Mouse (Mus musculus): ENCODE results near the gene Rarres2. TPM values are rescaled to one million over a fixed set of nuclear protein-coding genes. Genes with fewer than 3 reads are reported as not detected.

Gene Rarres2
- 66.8 and 80.3 TPM in 2 replicates for polyA plus RNA-seq (2015; fragmentation: Nextera tagmentation; extraction: Ambion mirVana)

GRCm38 (mm10) chr6:48572572-48573061, at the start of gene Rarres2:
TSS of gene Rarres2 (minus strand) at chr6:48572789.
- Histone ChIP-seq H3K36me3 (ENCODE audit: insufficient read depth, low read length) (no peaks in the 10 kb centered on the region), H3K4me2 (ENCODE audit: low read length) (peak within 1 kb of the TSS; percentile 43), H3K9me3 (replicated peaks; ENCODE audit: low read length) (no peaks in the 10 kb centered on the region), H3K27ac (peak within 1 kb of the TSS; percentile 51), H3K4me1 (replicated peaks; ENCODE audit: insufficient read depth, low read length) (peaks cover 26% of the 10 kb centered on the region), H3K27me3 (ENCODE audit: insufficient read depth, low read length) (no peaks in the 10 kb centered on the region), H3K4me3 (replicated peaks; ENCODE audit: low read depth, low read length) (peak within 1 kb of the TSS; percentile 9; the same call in 1 of the 2 replicates), H3K9ac (ENCODE audit: low read depth, low read length) (peak within 1 kb of the TSS; percentile 25)
- TF ChIP-seq CTCF (IDR thresholded peaks at IDR 0.05; ENCODE audit: low read depth) = no peak
- WGBS = 22% methylated on average over 6 of the region's 6 CpGs
- ATAC-seq (replicated peaks; ENCODE audit: low FRiP score, low read depth) = peak; percentile 37; the same call in 1 of the 2 replicates
- peak; percentile 85 for DNase-seq (ENCODE audit: low spot score)

GRCm38 (mm10) chr6:48620031-48620430, 47.4 kb upstream of the Rarres2 start:
- Histone ChIP-seq H3K27ac (no peak overlapping the region), H3K9ac (ENCODE audit: low read depth, low read length) (no peak overlapping the region), H3K4me1 (replicated peaks; ENCODE audit: insufficient read depth, low read length) (no peaks in the 10 kb centered on the region), H3K4me2 (ENCODE audit: low read length) (no peak overlapping the region), H3K27me3 (ENCODE audit: insufficient read depth, low read length) (no peaks in the 10 kb centered on the region), H3K36me3 (ENCODE audit: insufficient read depth, low read length) (peaks cover 16% of the 10 kb centered on the region), H3K4me3 (replicated peaks; ENCODE audit: low read depth, low read length) (no peak overlapping the region), H3K9me3 (replicated peaks; ENCODE audit: low read length) (no peaks in the 10 kb centered on the region)
- ATAC-seq (replicated peaks; ENCODE audit: low FRiP score, low read depth) = no peak
- TF ChIP-seq CTCF (IDR thresholded peaks at IDR 0.05; ENCODE audit: low read depth) = no peak
- no peak for DNase-seq (ENCODE audit: low spot score)
- 97% methylated on average over 30 of the region's 30 CpGs for WGBS

- no peaks in the 10 kb centered on the region for H3K9me3 ChIP-seq (replicated peaks; ENCODE audit: low read length)
- H3K4me2 ChIP-seq (ENCODE audit: low read length) = no peak overlapping the region
- 93% methylated on average over 5 of the region's 5 CpGs for WGBS
- peaks cover 22% of the 10 kb centered on the region for H3K36me3 ChIP-seq (ENCODE audit: insufficient read depth, low read length)
- H3K4me1 ChIP-seq (replicated peaks; ENCODE audit: insufficient read depth, low read length) = no peaks in the 10 kb centered on the region
- no peak for TF ChIP-seq CTCF (IDR thresholded peaks at IDR 0.05; ENCODE audit: low read depth)
- H3K27ac ChIP-seq = no peak overlapping the region
- DNase-seq (ENCODE audit: low spot score) (no peak), ATAC-seq (replicated peaks; ENCODE audit: low FRiP score, low read depth) (no peak)
- H3K27me3 ChIP-seq (ENCODE audit: insufficient read depth, low read length) = no peaks in the 10 kb centered on the region
- H3K4me3 ChIP-seq (replicated peaks; ENCODE audit: low read depth, low read length) = no peak overlapping the region
- no peak overlapping the region for H3K9ac ChIP-seq (ENCODE audit: low read depth, low read length)
Measured at GRCm38 (mm10) chr6:48614756-48615155, 42.2 kb upstream of the Rarres2 start.

GRCm38 (mm10) chr6:48613464-48613863, 40.9 kb upstream of the Rarres2 start:
- Histone ChIP-seq H3K36me3 (ENCODE audit: insufficient read depth, low read length) (peaks cover 15% of the 10 kb centered on the region; the same call in 1 of the 2 replicates), H3K27ac (no peak overlapping the region), H3K9me3 (replicated peaks; ENCODE audit: low read length) (no peaks in the 10 kb centered on the region), H3K4me3 (replicated peaks; ENCODE audit: low read depth, low read length) (no peak overlapping the region), H3K4me1 (replicated peaks; ENCODE audit: insufficient read depth, low read length) (no peaks in the 10 kb centered on the region), H3K9ac (ENCODE audit: low read depth, low read length) (no peak overlapping the region), H3K27me3 (ENCODE audit: insufficient read depth, low read length) (no peaks in the 10 kb centered on the region), H3K4me2 (ENCODE audit: low read length) (no peak overlapping the region)
- ATAC-seq (replicated peaks; ENCODE audit: low FRiP score, low read depth) (no peak), DNase-seq (ENCODE audit: low spot score) (no peak)
- no peak for TF ChIP-seq CTCF (IDR thresholded peaks at IDR 0.05; ENCODE audit: low read depth)
- WGBS = 89% methylated on average over 4 of the region's 4 CpGs

- H3K9me3 ChIP-seq (replicated peaks; ENCODE audit: low read length) = no peaks in the 10 kb centered on the region
- H3K4me1 ChIP-seq (replicated peaks; ENCODE audit: insufficient read depth, low read length) = no peaks in the 10 kb centered on the region
- no peaks in the 10 kb centered on the region for H3K27me3 ChIP-seq (ENCODE audit: insufficient read depth, low read length)
- H3K4me2 ChIP-seq (ENCODE audit: low read length) = no peak overlapping the region
- no peak overlapping the region for H3K27ac ChIP-seq
- TF ChIP-seq CTCF (IDR thresholded peaks at IDR 0.05; ENCODE audit: low read depth) = peak; percentile 19; the same call in 1 of the 2 replicates
- DNase-seq (ENCODE audit: low spot score) (no peak), ATAC-seq (replicated peaks; ENCODE audit: low FRiP score, low read depth) (no peak)
- WGBS = 87% methylated on average over 3 of the region's 3 CpGs
- H3K4me3 ChIP-seq (replicated peaks; ENCODE audit: low read depth, low read length) = no peak overlapping the region
- H3K36me3 ChIP-seq (ENCODE audit: insufficient read depth, low read length) = peaks cover 15% of the 10 kb centered on the region; the same call in 1 of the 2 replicates
- no peak overlapping the region for H3K9ac ChIP-seq (ENCODE audit: low read depth, low read length)
Measured at GRCm38 (mm10) chr6:48610657-48611056, 38.1 kb upstream of the Rarres2 start.

GRCm38 (mm10) chr6:48609512-48609911, 36.9 kb upstream of the Rarres2 start:
- Histone ChIP-seq H3K4me2 (ENCODE audit: low read length) (no peak overlapping the region), H3K9me3 (replicated peaks; ENCODE audit: low read length) (no peaks in the 10 kb centered on the region), H3K27me3 (ENCODE audit: insufficient read depth, low read length) (no peaks in the 10 kb centered on the region), H3K4me3 (replicated peaks; ENCODE audit: low read depth, low read length) (no peak overlapping the region), H3K36me3 (ENCODE audit: insufficient read depth, low read length) (peaks cover 13% of the 10 kb centered on the region; the same call in 1 of the 2 replicates), H3K4me1 (replicated peaks; ENCODE audit: insufficient read depth, low read length) (no peaks in the 10 kb centered on the region), H3K9ac (ENCODE audit: low read depth, low read length) (no peak overlapping the region), H3K27ac (no peak overlapping the region)
- WGBS = 70% methylated on average over 7 of the region's 7 CpGs
- DNase-seq (ENCODE audit: low spot score) = no peak
- no peak for ATAC-seq (replicated peaks; ENCODE audit: low FRiP score, low read depth)
- no peak for TF ChIP-seq CTCF (IDR thresholded peaks at IDR 0.05; ENCODE audit: low read depth)

- H3K4me2 ChIP-seq (ENCODE audit: low read length) = no peak overlapping the region
- H3K4me3 ChIP-seq (replicated peaks; ENCODE audit: low read depth, low read length) = no peak overlapping the region
- no peak overlapping the region for H3K9ac ChIP-seq (ENCODE audit: low read depth, low read length)
- DNase-seq (ENCODE audit: low spot score) = no peak
- peaks cover 2% of the 10 kb centered on the region; the same call in 1 of the 2 replicates for H3K36me3 ChIP-seq (ENCODE audit: insufficient read depth, low read length)
- TF ChIP-seq CTCF (IDR thresholded peaks at IDR 0.05; ENCODE audit: low read depth) = no peak
- no peaks in the 10 kb centered on the region for H3K9me3 ChIP-seq (replicated peaks; ENCODE audit: low read length)
- WGBS = 46% methylated on average over 2 of the region's 2 CpGs
- H3K27me3 ChIP-seq (ENCODE audit: insufficient read depth, low read length) = no peaks in the 10 kb centered on the region
- H3K4me1 ChIP-seq (replicated peaks; ENCODE audit: insufficient read depth, low read length) = no peaks in the 10 kb centered on the region
- no peak overlapping the region for H3K27ac ChIP-seq
- no peak for ATAC-seq (replicated peaks; ENCODE audit: low FRiP score, low read depth)
Measured at GRCm38 (mm10) chr6:48608124-48608523, 35.5 kb upstream of the Rarres2 start.
